Mouse (Mus musculus) regulatory T cell (primary cell): Measurements from ENCODE around the gene Itgb5.

Experiments
- in situ Hi-C: fragments of 300-600 bp; cut with MboI, MseI; formaldehyde crosslinking; loops from one replicate; pipeline ENCODE4 v1.15.1; 2025; ENCODE audit warnings: high pct_unique_total_duplicates

The Itgb5 gene

GRCm38 (mm10) chr16:33903664-33904441, 74.4 kb downstream of the Itgb5 start:
- in situ Hi-C loops: no loop called here

- in situ Hi-C loops: no loop called here
These were observed 75.1 kb downstream of the Itgb5 start for GRCm38 (mm10) chr16:33904553-33904952.

GRCm38 (mm10) chr16:33908239-33908638, 78.8 kb downstream of the Itgb5 start:
- in situ Hi-C loops: no loop called here

- in situ Hi-C loops: no loop called here
These were observed 85.5 kb downstream of the Itgb5 start for GRCm38 (mm10) chr16:33914997-33915396.

GRCm38 (mm10) chr16:33916473-33917251, 87.2 kb downstream of the Itgb5 start:
- in situ Hi-C loops: no loop called here

- in situ Hi-C loops: no loop called here
These were observed 87.9 kb downstream of the Itgb5 start for GRCm38 (mm10) chr16:33917390-33917789.

GRCm38 (mm10) chr16:33917926-33918325, 88.5 kb downstream of the Itgb5 start:
- in situ Hi-C loops: no loop called here

GRCm38 (mm10) chr16:33921514-33921913, 92.0 kb downstream of the Itgb5 start:
- in situ Hi-C loops: no loop called here

GRCm38 (mm10) chr16:33922111-33923000, 92.9 kb downstream of the Itgb5 start:
- in situ Hi-C loops: no loop called here

- in situ Hi-C loops: no loop called here
These were observed 93.5 kb downstream of the Itgb5 start for GRCm38 (mm10) chr16:33923001-33923316.

- in situ Hi-C loops: no loop called here
These were observed 94.3 kb downstream of the Itgb5 start for GRCm38 (mm10) chr16:33923758-33924157.

GRCm38 (mm10) chr16:33927263-33927824, 97.9 kb downstream of the Itgb5 start:
- in situ Hi-C loops: no loop called here

- in situ Hi-C loops: no loop called here
These were observed 99.5 kb downstream of the Itgb5 start for GRCm38 (mm10) chr16:33928788-33929462.

GRCm38 (mm10) chr16:33930785-33931184, 101.3 kb downstream of the Itgb5 start:
- in situ Hi-C loops: no loop called here

- in situ Hi-C loops: no loop called here
These were observed 102.2 kb downstream of the Itgb5 start for GRCm38 (mm10) chr16:33931682-33932081.

- in situ Hi-C loops: no loop called here
These were observed 102.7 kb downstream of the Itgb5 start for GRCm38 (mm10) chr16:33932126-33932525.

- in situ Hi-C loops: no loop called here
These were observed 103.9 kb downstream of the Itgb5 start for GRCm38 (mm10) chr16:33933411-33933810.

- in situ Hi-C loops: no loop called here
These were observed 105.4 kb downstream of the Itgb5 start for GRCm38 (mm10) chr16:33934701-33935406.

- in situ Hi-C loops: no loop called here
These were observed 105.9 kb downstream of the Itgb5 start for GRCm38 (mm10) chr16:33935407-33935785.

- in situ Hi-C loops: no loop called here
These were observed 107.4 kb downstream of the Itgb5 start for GRCm38 (mm10) chr16:33936885-33937284.

GRCm38 (mm10) chr16:33937567-33937966, 108.1 kb downstream of the Itgb5 start:
- in situ Hi-C loops: no loop called here
